Mouse (Mus musculus): ENCODE data around the gene Slc17a9. TPM values are rescaled to one million over a fixed set of nuclear protein-coding genes. Genes with fewer than 3 reads are reported as not detected.

Gene Slc17a9
- total RNA-seq (2017): 1.8 to 5.2 TPM (median 1.9 TPM) in 3 replicates

DNA sequence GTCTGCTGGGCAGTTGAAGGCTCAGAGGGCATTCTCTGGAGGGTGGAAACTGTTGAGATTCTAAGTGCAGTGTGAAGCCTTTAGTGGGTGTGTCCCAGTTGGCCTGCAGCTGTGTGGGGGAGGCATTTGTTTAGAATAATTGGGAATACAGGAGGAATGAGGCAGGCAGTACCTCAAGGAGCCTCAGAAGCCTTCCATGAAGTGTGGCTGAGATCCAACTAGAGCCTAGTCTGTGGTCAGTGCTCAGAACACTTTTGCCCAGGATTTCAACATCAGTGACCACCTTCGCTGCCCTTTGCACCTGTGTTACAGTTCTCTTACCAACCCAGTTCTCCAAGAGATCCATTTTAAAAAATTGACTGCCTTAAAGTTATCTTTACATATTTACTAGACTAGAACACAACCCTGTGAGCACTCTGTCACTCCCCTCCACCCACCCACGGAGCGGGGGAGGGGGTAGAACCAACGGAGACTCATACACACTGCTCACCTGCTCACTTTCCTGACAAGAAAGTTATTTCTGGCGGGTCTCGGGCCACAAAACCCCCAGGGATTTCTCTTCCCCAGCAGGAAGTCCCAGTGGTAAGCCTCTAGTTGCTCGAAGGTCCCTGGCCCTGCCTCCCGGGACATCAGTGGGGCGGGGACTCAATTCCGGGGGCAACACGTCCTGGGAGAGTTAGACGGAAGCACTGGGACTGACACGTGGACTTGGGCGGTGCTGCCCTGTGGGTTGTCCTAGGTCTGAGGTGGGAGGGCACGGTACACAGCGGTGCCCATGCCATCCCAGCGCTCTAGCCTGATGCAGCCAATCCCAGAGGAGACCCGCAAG, at the start of gene Slc17a9:
Gene Slc17a9 (plus strand): TSS at position 679 of the 829 bp plus-strand sequence.
- ATAC-seq (replicated peaks; ENCODE audit: insufficient number of reproducible peaks, low FRiP score, low TSS enrichment, poor library complexity, severe bottlenecking): peak; percentile 58

DNA sequence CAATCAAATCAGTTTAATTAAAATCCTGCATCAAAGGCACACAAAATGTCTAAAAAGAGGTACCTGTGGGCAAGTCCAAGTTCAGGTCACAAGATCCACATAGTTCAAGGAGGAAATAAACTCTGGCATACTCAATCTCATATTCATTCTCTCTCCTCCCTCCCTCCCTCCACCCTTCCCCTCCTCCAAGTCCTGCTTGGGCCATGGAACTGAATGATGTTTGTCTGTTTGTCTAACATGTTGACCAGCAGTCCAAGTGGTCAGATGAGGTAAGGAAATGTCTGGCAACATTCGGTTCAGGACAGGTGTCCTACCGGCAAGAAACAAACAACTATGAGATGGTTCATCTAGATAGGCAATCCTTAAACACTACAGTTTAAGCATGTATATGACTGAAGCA, 48.4 kb upstream of the Slc17a9 start:
- no peak for ATAC-seq (replicated peaks; ENCODE audit: insufficient number of reproducible peaks, low FRiP score, low TSS enrichment, poor library complexity, severe bottlenecking)

DNA sequence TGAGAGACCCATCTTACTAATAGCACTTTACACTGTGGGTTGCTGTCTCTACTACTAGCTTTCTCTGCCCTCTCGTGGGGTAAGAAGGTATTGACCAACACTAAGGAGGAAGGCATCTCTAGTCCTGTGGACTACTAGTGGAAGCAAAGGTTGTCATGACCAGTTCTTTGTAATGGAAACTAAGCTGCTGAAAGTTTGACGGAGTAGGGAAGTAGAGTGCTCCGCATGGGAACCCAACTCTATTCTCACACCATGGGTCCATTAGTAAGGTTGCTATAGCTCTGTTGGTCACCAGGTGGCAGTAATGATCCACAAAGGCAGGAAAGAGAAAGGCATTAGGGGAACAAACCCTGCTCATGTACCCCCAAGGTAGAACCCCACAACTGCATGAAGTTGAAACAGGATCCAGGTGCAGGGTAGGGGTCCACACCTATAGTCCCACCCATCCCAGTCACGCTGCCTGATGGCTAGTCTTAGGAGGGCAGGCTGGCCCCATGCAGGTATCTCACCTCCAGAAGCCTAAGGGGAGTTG, 46.4 kb upstream of the Slc17a9 start:
- peak; percentile 87 for ATAC-seq (replicated peaks; ENCODE audit: insufficient number of reproducible peaks, low FRiP score, low TSS enrichment, poor library complexity, severe bottlenecking)

DNA sequence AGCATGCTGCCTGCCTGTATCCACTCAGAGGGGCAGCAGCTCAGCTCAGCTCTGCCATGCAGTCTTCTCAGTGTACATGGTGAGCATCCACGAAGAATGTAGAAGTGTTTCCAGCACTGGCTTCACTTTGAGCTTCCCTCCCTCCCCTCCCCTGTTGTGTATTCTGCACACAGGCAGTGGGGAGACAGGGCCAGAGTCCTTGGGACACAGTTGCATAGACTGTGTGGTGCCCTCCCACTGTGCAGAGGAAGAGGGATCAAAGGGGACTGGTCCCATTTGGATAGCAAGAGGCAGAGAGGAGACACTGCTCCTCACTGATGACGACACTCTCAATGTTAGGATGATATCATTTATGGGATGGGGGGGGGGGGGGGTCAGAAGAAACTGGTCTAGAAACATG, 43.8 kb upstream of the Slc17a9 start:
- ATAC-seq (replicated peaks; ENCODE audit: insufficient number of reproducible peaks, low FRiP score, low TSS enrichment, poor library complexity, severe bottlenecking): no peak

DNA sequence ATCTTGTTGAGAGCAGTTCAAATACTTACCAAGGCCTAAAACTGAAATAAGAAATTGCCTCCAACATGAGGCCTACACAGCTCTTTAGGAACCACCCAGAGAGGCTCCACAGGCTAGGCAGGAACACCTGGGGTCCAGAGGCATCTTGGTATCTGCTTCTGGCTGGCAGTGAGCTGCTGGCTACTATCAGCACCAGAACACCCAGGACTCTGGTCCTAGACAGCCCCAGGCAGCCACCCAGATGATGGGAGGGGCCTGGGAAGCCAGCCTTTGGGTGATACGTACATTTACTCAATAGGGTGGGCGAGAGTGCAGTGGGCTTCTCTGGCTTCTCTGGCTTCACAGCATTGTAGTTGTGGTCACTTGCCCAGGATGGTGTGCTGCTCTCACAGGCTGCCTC, 41.5 kb upstream of the Slc17a9 start:
- ATAC-seq (replicated peaks; ENCODE audit: insufficient number of reproducible peaks, low FRiP score, low TSS enrichment, poor library complexity, severe bottlenecking): no peak

DNA sequence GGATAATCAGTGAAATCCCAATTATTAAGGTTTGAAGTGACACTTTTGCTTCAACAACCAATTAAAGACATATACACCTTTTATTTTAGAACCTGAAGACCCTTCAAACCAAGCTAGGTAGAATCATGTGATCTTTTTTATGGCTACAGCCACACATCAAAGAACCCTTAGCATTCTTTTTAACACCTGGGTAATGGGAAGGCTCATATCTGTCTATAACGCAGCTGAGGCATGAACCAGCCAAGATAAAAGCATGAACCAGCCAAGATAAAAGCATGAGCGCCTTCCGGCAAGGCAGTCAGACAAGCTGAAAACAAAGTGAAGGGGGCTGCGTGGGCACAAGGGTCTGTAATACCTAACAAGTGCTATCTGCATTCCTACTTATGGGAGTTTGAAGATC, 41.0 kb upstream of the Slc17a9 start:
- no peak for ATAC-seq (replicated peaks; ENCODE audit: insufficient number of reproducible peaks, low FRiP score, low TSS enrichment, poor library complexity, severe bottlenecking)

DNA sequence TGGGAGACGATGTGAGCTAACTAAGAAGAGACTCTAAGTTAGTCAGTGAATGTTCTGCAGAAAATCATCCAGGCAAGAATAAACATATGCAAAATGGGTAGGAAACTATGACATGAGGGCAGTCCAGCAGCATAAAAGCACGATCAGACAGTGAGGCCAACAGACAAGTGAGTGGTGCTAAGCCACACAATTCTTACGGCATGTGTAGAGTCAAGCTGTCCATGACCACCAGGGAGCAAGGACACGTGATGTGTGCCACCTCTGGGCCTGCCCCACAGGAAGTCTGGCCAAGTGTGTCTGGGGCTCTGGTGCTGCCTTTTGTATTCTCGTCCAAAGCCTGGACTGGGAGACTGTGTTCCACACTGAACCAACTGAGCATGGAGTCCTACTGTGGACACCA, 35.2 kb upstream of the Slc17a9 start:
- no peak for ATAC-seq (replicated peaks; ENCODE audit: insufficient number of reproducible peaks, low FRiP score, low TSS enrichment, poor library complexity, severe bottlenecking)

DNA sequence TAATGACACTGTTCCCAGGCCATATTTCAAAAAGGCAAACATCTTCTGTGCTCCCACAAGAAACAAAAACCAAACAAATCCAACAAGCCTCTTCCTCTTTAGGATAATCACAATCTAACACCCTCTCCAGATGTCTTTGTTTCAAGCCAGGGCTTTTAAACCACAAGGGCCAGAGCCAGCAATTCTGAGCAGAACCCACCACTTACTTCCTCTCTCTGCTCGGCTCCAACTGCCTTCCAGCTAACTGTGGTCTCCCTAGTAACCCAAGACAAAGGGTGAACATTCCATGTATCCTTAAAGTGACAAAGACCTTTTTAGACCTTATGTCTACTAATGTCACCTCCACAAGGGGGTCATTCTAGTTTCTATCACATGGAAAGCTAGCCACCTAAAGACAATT, 32.4 kb upstream of the Slc17a9 start:
- ATAC-seq (replicated peaks; ENCODE audit: insufficient number of reproducible peaks, low FRiP score, low TSS enrichment, poor library complexity, severe bottlenecking): no peak

DNA sequence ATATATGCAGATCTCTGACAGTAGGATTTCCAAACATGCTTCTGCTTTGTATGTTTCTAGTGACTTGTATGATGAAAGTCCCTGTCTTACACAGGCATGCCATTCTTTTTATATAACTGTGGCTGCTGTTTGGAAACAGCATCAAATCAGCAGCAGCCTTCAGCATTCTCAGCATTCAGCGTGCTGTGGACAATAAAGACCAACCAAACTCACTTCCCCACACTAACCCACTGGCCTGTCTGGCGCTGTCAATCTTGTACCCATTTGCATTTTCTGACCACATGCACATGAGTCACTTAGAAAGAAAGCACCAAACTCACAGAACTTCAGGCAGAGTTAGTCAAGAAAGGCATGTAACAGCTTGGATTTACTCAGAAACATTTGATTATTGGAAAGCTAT, 29.9 kb upstream of the Slc17a9 start:
- peak; percentile 91 for ATAC-seq (replicated peaks; ENCODE audit: insufficient number of reproducible peaks, low FRiP score, low TSS enrichment, poor library complexity, severe bottlenecking)

DNA sequence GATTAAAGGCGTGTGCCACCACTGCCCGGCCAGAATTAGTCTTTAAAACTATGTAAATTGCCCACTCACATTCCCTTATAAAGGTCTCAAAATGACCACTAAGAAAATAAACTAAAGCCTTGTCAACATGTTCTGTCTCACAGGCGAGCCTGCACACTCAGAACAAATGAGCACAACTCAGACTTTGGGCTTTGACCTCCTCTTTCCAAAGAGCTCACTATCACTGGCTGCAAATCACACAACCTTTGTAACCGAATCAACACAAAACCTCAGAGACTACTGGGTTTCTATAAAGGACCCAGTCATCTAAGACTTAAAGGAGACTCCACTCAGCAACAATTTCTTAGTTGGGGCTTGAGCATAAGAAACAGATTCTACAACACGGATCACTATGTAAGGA, 24.6 kb upstream of the Slc17a9 start:
- no peak for ATAC-seq (replicated peaks; ENCODE audit: insufficient number of reproducible peaks, low FRiP score, low TSS enrichment, poor library complexity, severe bottlenecking)

DNA sequence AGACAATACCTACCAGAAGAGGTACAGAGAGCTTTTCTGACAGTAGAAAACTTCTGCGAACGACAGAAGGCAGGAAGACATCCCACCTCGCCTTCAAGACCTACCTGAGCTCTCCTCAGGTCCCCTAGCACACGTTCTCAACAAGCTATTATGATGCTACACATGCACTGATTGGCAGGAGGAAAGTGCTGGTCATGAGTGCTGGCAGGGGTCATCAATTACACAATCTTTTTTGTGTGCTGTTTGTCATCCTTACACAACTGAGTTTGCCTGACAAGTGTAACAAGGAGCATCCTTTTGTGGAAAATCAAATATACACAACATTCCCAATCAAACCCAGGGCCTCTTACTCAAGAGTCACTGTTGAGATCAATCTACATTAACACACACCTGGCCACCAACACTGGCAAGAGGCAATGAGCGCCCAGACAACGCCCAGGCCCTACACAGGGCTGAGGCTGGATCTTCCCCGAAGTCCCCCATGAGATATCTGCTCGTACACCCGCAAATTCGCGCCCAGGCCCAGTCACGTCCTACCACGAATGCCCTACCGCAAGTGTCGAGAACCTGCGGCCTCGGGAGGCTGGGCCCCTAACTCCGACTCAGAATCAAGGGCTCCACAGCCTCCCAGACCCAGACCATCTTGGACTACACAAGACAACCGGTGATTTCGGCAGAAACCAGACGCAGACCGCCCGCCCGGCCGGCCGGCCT, 23.9 kb upstream of the Slc17a9 start:
- ATAC-seq (replicated peaks; ENCODE audit: insufficient number of reproducible peaks, low FRiP score, low TSS enrichment, poor library complexity, severe bottlenecking): peak; percentile 20; the same call in 1 of the 2 replicates

DNA sequence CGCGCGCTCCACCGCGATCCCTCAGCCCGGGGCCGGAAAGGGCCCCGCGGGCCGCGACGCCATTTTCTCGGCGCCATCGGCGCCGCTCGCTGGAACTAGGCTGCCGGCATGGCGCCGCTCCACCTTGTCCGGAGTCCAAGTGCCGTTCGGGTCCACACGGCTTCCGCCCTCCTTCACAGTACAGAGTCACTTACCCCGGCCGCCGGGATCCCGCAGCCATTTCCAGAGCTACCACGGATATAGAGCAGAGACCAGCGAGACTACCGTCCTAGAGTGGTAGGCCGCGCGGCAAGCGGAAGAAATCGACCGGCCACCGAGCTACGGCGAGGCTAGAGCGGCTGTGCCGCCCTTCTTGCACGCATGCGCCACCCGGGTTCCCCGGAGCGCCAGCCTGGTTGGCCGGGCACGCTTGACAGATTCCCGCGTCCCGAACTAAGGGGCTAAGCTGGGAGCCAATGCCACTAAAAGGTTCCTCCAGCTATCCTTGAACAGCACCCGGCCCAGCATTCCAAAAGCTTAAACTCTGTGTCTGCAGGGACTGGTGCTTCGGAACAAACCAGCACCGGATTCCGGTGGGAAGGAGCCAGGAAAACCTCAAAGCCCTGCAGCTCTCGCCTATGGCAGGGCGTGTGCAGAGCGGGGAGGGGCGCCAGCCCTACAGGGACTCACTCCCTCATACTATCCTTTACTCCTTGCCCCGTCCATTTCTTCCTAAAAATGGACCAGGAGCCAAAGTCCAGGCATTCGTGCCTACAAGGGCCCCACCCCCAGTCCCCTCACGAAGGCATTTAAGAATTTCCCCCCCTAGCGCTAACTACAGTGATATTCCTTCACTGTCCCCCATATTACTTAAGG, 23.1 kb upstream of the Slc17a9 start:
- peak; percentile 87 for ATAC-seq (replicated peaks; ENCODE audit: insufficient number of reproducible peaks, low FRiP score, low TSS enrichment, poor library complexity, severe bottlenecking)

DNA sequence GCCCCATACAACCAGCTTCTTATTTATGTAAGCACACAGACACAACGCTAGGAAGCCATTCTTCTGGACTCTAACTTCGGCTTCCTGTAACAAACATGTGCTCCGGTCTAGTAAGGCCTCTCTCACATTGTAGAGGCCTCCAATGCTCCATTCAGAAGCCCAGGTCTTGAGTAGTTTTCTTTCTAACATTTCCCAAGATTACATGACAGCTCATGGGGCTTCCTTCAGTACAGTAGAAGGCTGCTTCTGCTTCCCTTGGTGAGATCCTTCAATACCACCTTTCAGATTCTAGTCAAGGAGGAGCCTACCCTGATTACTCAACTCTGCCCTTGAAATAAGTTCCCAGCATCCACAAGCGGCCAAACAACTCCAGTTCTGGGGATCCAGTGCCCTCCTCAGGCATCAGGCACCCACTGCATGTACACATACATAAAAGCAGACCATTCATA, 22.3 kb upstream of the Slc17a9 start:
- no peak for ATAC-seq (replicated peaks; ENCODE audit: insufficient number of reproducible peaks, low FRiP score, low TSS enrichment, poor library complexity, severe bottlenecking)

DNA sequence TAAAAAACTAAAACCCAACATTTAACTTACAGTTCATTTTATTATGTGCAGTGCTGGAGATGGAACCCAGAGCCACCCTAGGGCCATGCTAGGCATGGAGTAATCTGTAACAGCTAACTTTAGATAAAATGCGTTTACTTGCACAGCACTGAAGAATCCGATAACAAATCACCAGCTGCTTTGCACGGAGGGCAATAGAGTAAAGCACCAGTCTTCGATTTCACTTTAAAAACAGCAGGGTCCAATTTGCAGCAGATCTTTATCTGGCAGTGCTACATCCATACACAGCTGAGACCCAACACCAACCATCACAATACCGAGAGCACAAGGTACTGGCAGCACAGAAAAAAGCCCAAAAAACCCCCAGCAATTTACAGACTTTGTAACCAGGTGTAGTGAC, 21.9 kb upstream of the Slc17a9 start:
- no peak for ATAC-seq (replicated peaks; ENCODE audit: insufficient number of reproducible peaks, low FRiP score, low TSS enrichment, poor library complexity, severe bottlenecking)

DNA sequence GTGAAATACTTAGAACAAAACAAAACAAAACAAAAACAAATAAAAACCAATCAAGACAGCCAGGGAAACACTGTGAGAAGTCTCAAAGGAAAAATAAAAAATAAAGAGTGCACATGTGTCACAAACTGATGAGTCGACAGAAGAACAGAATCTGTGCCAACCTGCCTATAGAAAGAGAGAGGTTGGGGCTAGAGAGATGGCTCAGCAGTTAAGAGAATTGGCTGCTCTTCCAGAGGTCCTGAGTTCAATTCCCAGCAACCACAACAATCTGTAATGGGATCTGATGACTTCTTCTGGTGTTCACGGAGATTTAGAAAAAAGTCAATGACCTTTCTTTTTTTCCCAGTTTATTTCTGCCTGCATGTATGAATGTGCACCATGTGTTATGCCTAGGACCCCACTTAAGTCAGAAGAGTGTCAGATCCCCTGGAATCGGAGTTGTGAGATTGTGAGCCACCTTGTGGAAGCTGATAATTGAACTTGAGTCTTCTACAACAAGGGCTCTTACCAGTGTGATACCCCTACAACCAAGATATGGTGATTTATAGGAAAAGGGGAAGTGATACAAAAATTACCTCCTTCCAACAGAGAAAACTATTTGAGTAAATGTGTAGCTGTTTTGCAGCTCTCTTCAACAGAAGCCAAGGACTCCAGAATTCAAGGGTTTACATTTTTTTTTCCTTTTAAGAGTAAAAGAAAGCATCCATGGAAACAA, 21.3 kb upstream of the Slc17a9 start:
- ATAC-seq (replicated peaks; ENCODE audit: insufficient number of reproducible peaks, low FRiP score, low TSS enrichment, poor library complexity, severe bottlenecking): no peak

DNA sequence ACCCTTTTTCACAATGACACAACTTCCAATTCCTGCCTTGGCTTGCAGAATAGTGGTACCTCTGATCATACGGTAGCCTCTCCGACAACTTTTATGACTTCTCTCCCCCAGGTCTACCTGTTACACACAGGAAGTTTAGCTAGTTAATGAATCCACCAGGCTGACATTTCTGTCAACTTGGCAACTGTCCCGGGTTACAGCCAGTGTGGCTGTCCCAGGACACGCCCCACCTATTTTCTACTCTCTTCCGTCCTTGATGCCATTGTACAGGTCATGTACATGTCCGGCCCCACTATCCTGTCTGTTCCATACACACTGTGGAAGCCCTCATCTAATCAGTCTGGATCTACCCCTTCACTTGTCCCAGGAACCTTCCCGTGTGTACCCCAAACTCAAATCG, 20.5 kb upstream of the Slc17a9 start:
- no peak for ATAC-seq (replicated peaks; ENCODE audit: insufficient number of reproducible peaks, low FRiP score, low TSS enrichment, poor library complexity, severe bottlenecking)

DNA sequence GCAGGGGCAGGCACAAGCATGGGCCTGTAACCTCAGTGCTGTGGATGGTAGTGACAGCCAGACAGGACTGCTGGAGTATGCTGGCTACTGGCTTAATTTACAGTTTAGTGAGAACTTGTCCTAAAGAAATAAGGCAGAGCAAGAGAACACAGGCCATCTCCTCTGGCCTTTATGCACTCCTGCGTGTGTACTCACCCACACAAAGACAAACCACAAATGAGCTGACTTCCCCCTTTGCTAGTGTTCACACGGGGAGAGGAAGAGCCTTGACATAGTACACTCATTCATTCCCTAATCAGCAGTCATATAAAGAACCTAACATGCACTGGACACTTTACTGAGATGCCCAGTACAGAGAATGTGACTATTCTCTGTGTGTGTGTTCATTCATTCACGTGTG, 20.0 kb upstream of the Slc17a9 start:
- ATAC-seq (replicated peaks; ENCODE audit: insufficient number of reproducible peaks, low FRiP score, low TSS enrichment, poor library complexity, severe bottlenecking): peak; percentile 32; the same call in 1 of the 2 replicates

DNA sequence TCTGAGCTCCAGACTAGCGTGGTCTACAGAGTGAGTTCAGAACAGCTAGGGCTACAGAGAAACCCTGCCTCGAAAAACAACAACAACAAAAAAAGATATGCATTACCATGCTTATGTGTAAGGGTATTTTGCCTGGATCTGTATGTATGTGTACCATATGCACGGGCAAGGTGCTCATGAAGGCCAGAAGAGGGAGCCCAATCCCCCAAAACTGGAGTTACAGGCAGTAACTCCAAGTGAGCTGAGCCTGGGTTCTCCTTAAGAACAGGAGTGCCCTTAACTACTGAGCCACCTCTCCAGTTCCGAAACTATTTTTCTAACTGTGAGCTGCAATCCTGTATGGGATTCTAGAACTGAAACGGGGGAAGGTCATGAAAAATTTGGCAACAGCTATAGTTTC, 19.1 kb upstream of the Slc17a9 start:
- ATAC-seq (replicated peaks; ENCODE audit: insufficient number of reproducible peaks, low FRiP score, low TSS enrichment, poor library complexity, severe bottlenecking): no peak
